Mouse (Mus musculus) cerebellum, adult 2 months (tissue): ENCODE results near the gene Timm10.

Experiments used
- CTCF ChIP-seq: fragments of 200-500 bp; IDR thresholded peaks from 2 replicates; pipeline ENCODE4 v1.5.1; 2011; ENCODE audit warnings: low read depth, mild to moderate bottlenecking, control low read depth, low read length, moderate library complexity, borderline replicate concordance; ENCODE audit not compliant: insufficient read depth
- POLR2A ChIP-seq: fragments of 200-500 bp; IDR thresholded peaks from 2 replicates; pipeline ENCODE4 v1.6.1; 2011; ENCODE audit warnings: low read length, control low read depth, borderline replicate concordance; ENCODE audit not compliant: insufficient read depth

- TF ChIP-seq POLR2A, result no peak
- no peak for TF ChIP-seq CTCF
Measured at GRCm38 (mm10) chr2:84810526-84810885, 16.3 kb upstream of the Timm10 start.
